Mouse (Mus musculus) thymus, postnatal 0 days (tissue): ENCODE results near the gene Psmb10. TPM values are rescaled to one million over a fixed set of nuclear protein-coding genes. Genes with fewer than 3 reads are reported as not detected.
"Not testable (repeated sequence)": the region's sequence is repeated elsewhere in the genome, so short reads cannot be mapped to it uniquely, and the experiment has no call there.

ENCODE experiments used
- DNase-seq: peaks from one replicate; pipeline ENCODE4 v3.0.0-alpha.2; 2015; ENCODE audit warnings: low spot score
- polyA plus RNA-seq: library from polyadenylated mRNA; unstranded; fragments of >200 nt; fragmentation: Nextera tagmentation; extraction: Ambion mirVana; gene quantifications from 2 replicates; pipeline ENCODE4 v1.2.1, GENCODE M21; 2015

Gene Psmb10
- polyA plus RNA-seq, result 385 and 398 TPM in 2 replicates

DNA sequence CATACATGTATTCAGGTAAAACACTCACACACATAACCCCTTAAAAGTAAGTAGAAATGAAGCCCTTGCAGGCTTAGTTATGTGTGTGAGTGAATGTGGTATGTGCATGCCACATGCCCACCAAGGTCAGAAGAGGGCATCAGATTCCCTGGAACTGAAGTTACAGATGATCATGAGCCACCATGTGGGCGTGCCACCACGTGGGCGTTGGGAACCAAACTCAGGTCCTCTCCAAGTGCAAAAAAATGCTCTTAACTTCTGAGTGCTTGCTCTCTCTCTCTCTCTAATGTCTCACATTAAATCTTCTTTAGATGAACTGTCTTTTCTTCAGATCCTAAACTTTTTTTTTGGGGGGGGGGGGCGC lies at the start of gene Psmb10:
Psmb10 (minus strand) TSS at position 139 of the 364 bp plus-strand sequence.
- no peak for DNase-seq

GRCm38 (mm10) chr8:105983406-105983805 lies 45.2 kb upstream of the Psmb10 start:
- not testable (repeated sequence) for DNase-seq

DNA sequence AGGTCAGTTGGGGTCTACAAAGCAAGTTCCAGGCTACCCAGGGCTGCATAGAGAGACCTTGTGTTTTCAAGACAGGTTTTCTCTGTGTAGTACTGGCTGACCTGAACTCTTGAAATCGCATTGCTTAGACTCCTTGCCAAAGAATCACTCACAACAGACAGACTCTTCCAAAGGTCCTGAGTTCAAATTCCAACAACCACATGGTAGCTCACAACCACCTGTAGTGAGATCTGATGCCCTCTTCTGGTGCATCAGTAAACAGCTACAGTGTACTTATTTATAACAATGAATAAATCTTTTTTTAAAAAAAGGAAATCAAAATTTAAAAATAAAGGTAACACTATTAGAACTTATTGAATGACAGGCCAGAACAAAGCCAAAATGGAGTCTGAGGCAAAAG lies 42.9 kb upstream of the Psmb10 start:
- DNase-seq, result no peak

DNA sequence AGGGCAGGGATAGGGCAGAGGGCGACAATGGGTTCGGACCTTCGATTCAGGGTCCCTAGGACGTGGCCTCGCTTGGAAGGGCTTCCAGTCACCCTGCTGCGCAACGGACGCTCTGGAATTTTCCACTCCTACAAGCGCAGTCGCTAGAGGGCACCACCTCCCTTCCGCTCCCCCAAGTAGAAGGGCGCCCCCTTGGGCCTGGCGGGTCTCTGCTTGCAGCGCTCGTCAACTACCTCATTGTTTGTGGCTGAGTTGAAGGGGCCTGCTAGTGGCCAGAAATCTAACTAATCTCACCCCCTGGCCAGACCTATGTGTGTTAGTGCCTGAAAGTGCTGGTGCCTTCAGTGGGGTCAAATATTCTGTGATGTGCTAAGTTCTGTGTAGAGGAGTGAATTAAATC lies 41.1 kb upstream of the Psmb10 start, which contains the start of gene Dpep3:
Dpep3 (minus strand) TSS at position 105 of the 400 bp plus-strand sequence.
- DNase-seq, result no peak

- DNase-seq, result no peak
These were observed 37.1 kb upstream of the Psmb10 start for GRCm38 (mm10) chr8:105975363-105975762.

- DNase-seq, result no peak
These were observed 32.9 kb upstream of the Psmb10 start for GRCm38 (mm10) chr8:105971019-105971720.

GRCm38 (mm10) chr8:105969367-105969766 lies 31.1 kb upstream of the Psmb10 start:
- no peak for DNase-seq

- peak; percentile 52 for DNase-seq
These were observed 28.6 kb upstream of the Psmb10 start for GRCm38 (mm10) chr8:105966692-105967311.

DNA sequence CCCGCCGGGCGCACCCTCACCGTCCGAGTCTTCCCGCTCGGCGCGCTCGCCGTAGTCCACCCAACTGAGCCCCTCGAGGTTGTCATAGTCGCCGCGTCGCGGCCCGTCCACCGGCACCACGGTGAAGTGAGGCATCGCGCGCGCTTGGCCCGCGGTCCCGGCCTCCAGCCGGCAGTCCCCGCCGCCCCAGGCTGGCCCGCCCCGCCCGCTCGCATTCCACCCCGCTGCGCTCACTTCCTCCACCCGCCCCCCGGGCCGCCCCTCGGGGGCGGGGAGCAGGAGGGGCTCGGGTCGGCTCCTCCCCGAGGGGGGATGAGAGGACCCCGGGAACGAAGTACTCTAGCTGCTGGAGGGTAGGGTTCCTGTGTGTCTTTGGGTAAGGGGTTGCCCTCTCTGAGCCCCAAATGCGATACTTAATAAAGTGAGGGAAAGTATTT lies 27.7 kb upstream of the Psmb10 start, which contains the start of gene Slc12a4:
Slc12a4 (minus strand) TSS at position 193 of the 437 bp plus-strand sequence.
- DNase-seq, result peak; percentile 91

- DNase-seq, result peak; percentile 41
These were observed 27.1 kb upstream of the Psmb10 start for GRCm38 (mm10) chr8:105965266-105965904.

DNA sequence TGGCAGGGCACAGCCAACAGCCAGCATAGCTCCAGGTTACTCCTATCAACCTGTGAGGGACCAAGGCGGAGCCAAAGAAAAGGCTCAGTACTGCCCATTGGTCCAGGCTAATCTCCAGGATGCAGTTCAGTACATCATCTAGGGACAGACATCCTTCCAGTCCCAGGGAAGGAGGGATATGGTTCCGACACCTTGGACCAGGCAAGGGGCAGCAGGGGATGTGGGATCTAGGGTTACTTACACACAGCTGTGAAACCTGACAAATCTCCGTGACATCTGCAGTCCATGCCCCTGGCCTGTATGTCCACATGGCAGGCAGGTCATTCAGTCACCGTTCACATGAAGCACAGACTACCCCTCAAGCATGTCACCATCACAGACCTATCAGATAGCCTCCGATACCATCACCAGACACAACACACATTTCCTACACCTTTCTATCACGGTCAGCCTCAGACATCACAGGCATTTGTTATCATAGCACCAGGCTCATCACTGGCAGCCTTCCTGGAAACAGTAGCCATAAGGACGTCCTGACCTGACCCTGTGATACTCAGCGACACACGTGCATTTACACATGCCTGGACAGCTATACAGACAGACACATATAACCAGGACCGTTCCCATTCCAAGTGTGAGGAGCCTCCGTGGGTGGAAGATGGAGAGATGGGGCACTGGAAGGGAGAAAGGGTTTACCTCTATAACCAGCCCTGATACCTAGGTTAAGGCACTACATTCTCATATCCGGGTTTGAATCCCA lies 26.4 kb upstream of the Psmb10 start:
- DNase-seq, result no peak

DNA sequence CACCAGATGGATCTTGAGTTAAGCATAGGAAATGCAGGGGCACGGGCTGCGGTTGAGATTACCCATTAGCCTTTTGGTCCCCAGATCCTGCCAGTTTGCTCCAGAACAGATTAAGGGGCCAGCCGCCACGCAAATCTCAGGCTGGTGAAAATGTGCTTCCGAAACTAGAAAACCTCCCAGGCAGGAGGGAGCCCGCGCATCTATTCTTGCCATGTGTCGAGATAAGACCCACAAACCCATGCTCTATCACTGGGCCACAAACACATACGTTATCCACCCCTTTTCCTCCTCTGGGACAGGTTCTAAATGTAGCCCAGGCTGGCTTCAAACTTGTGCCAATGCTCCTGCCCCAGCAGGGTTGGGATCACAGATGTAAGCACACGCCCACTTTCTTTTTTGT lies 23.3 kb upstream of the Psmb10 start:
- DNase-seq, result no peak

GRCm38 (mm10) chr8:105961101-105961500 lies 22.9 kb upstream of the Psmb10 start:
- no peak for DNase-seq

DNA sequence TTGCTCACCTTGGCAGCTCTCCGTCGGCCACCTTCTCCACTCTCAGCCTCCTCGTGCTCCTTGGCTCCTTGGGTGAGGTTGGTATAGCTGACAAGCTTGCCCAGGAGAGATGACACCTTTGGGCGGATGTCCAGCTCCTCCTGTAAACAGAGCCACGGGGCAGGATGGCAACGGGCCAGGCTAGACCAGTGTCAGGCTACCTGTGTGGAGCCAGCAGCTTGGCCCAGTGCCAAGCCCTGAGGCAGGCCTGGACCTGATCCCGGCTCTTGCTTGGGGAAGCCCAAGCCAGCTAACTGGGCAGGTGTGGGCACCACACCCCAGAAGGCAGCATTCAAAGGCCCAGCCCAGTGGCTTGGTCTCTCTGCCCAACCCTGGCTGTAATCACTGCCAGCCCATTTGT lies 21.1 kb upstream of the Psmb10 start:
- DNase-seq, result no peak

GRCm38 (mm10) chr8:105957813-105958212 lies 19.6 kb upstream of the Psmb10 start:
- no peak for DNase-seq

- no peak for DNase-seq
These were observed 18.3 kb upstream of the Psmb10 start for GRCm38 (mm10) chr8:105956556-105956955.

DNA sequence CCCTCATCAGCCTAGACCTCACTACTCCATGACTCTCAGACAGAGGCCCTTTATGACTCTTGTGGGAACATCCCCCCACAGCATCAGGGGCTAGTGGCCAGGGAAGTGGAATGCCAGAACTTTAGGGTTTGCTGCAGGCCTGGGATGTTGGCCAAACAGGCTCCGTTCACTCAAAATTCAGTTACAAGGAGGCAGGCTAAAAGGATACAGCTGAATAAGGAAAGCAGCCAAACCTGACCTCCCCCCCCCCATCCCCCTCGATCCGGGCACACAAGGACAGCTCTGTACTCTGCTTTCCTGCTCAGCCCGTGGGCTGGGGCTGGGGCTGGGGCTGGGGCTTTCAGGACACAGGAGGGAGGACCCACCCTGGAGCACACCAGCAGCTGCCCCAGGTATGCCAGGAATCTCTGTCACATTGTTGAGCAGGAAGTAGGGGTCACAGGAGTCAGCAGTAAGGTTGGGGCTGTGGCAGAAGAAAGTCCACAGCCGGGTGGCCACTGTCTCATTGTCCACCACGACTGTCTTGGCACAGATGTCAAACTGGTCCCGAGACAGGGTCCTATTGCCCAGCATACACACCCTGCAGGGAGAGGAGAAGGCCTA lies 12.9 kb upstream of the Psmb10 start:
- no peak for DNase-seq

GRCm38 (mm10) chr8:105949350-105949749 lies 11.1 kb upstream of the Psmb10 start:
- no peak for DNase-seq

DNA sequence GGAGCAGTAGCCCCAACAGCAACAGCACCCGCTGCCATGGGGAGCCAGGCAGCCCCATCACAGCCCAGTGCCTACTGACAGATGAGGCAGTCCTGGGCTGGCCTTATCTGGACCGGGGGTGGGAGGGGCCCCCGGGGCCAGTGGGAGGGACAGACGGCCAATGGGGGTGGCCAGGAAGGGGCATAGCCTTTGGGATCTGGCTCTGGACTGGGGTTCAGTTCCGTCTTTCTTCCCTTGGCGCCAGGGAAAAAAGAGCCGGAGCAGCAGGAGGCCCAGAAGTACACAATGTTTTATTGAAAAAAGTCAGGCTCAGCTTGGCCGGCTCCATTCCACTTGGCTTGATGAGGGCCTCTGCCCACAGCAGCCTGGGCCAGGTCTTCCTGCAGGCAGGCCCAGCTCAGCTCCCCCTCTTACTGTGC lies 5.1 kb upstream of the Psmb10 start, which contains the start of gene Lcat:
Lcat (minus strand) TSS at position 62 of the 419 bp plus-strand sequence.
- no peak for DNase-seq

DNA sequence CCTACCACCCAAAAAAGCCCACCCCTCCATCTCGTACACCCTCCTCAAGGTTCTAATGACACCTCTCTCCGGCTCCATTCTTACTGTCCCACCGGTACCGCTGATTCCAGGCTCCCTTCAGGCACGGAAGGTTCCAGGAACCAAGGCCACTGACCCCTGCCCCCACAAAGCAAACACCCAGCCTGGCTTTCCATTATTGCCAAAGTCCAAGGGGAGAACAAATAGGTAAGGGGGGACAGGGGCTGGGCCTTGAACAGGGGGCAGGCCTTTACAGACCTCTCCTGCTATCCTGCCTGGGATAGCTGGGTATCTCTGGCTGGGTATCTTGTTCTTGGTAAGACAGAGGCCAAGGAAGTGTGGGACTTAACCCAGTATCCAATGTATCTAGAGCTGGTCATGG lies 4.3 kb upstream of the Psmb10 start:
- DNase-seq, result no peak

GRCm38 (mm10) chr8:105942026-105942425 lies 3.8 kb upstream of the Psmb10 start:
- no peak for DNase-seq
